Mouse (Mus musculus) hindbrain, postnatal 0 days (tissue): Measurements from ENCODE around the gene Krt8. TPM values are rescaled to one million over a fixed set of nuclear protein-coding genes. Genes with fewer than 3 reads are reported as not detected.

Experiments used
- ATAC-seq: fragments of 200-750 bp; cut with Nextera tagmentation; 2 replicates; pipeline ENCODE4 v1.8.0; 2017; ENCODE audit warnings: mild to moderate bottlenecking, moderate TSS enrichment, moderate library complexity
- DNase-seq: peaks from one replicate; pipeline ENCODE4 v3.0.0-alpha.2; 2015; ENCODE audit warnings: low spot score
- H3K27ac ChIP-seq: fragments of 300-500 bp; sonication (generic); 2 replicates; pipeline ENCODE4 v1.5.1; 2014; ENCODE audit warnings: mild to moderate bottlenecking
- H3K27me3 ChIP-seq: fragments of 300-500 bp; sonication (generic); 2 replicates; pipeline ENCODE4 v1.6.1; 2014; ENCODE audit warnings: low read length, mixed read lengths; ENCODE audit not compliant: insufficient read depth
- H3K36me3 ChIP-seq: fragments of 300-500 bp; sonication (generic); 2 replicates; pipeline ENCODE4 v1.6.1; 2014; ENCODE audit warnings: low read length, mixed read lengths; ENCODE audit not compliant: insufficient read depth
- H3K4me1 ChIP-seq: fragments of 300-500 bp; sonication (generic); 2 replicates; pipeline ENCODE4 v1.6.1; 2014; ENCODE audit warnings: antibody characterized with exemption, low read length, mixed read lengths; ENCODE audit not compliant: insufficient read depth
- H3K4me2 ChIP-seq: fragments of 300-500 bp; sonication (generic); 2 replicates; pipeline ENCODE4 v1.6.1; 2014; ENCODE audit warnings: low read depth, mild to moderate bottlenecking, low read length, moderate library complexity, mixed read lengths
- H3K4me3 ChIP-seq: fragments of 300-500 bp; sonication (generic); 2 replicates; pipeline ENCODE4 v1.5.1; 2014; ENCODE audit warnings: low read length
- H3K9ac ChIP-seq: fragments of 300-500 bp; sonication (generic); replicated peaks from 2 replicates; pipeline ENCODE4 v1.6.1; 2014; ENCODE audit warnings: mild to moderate bottlenecking, low read length, moderate library complexity, mixed read lengths
- H3K9me3 ChIP-seq: fragments of 300-500 bp; sonication (generic); 2 replicates; pipeline ENCODE4 v1.6.1; 2016; ENCODE audit warnings: low read length, mixed read lengths
- CTCF ChIP-seq: IDR thresholded peaks from 2 replicates; pipeline ENCODE4 v1.5.1; 2016; ENCODE audit warnings: antibody characterized with exemption, control low read depth, low read depth
- WGBS: fragments of 180-500 bp; shearing (Covaris S2); extraction: QIAGEN DNeasy Blood & Tissue Kit; methylation state at CpG from one replicate; pipeline ENCODE4 v1.1.7; 2014; 5-methylcytosine and 5-hydroxymethylcytosine counted together
- polyA plus RNA-seq: library from polyadenylated mRNA; unstranded; fragments of >200 nt; fragmentation: Nextera tagmentation; extraction: Ambion mirVana; gene quantifications from 2 replicates; pipeline ENCODE4 v1.2.1, GENCODE M21; 2015
- total RNA-seq: library from RNA; depleted of rRNA; stranded (reverse); fragments of >200 nt; gene quantifications from 2 replicates; pipeline ENCODE4 v1.2.3, GENCODE M21; 2014

Krt8 gene
- total and polyA plus RNA-seq, 2 experiments from 2014 or later = 2.6 to 5.4 TPM

DNA sequence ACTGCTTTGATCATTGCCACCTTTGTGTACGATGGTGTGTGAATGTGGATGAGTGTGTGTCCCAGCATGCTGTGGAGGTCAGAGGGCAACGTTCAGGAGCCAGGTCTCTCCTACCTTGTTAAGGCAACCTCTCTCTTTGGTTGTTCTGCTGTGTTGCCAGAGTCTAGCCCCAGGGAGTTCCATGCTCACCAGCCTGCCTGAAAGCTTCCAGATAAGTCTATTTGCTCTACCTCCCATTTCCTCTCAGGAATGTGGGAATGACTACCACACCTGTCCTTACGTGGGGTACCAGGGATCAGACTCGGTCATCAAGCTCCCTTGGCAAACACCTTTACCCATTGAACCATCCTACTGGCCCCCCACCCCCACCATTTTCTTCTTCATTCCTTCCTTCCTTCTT is 36.0 kb upstream of the Krt8 start:
- Histone ChIP-seq H3K9ac (no peak overlapping the region), H3K9me3 (no peaks in the 10 kb centered on the region), H3K4me1 (no peaks in the 10 kb centered on the region), H3K27me3 (no peaks in the 10 kb centered on the region), H3K4me2 (no peak overlapping the region), H3K36me3 (no peaks in the 10 kb centered on the region), H3K27ac (no peak overlapping the region), H3K4me3 (no peak overlapping the region)
- DNase-seq (no peak), ATAC-seq (no peak)
- WGBS = 79% methylated on average over 4 of the region's 4 CpGs
- TF ChIP-seq CTCF = no peak

DNA sequence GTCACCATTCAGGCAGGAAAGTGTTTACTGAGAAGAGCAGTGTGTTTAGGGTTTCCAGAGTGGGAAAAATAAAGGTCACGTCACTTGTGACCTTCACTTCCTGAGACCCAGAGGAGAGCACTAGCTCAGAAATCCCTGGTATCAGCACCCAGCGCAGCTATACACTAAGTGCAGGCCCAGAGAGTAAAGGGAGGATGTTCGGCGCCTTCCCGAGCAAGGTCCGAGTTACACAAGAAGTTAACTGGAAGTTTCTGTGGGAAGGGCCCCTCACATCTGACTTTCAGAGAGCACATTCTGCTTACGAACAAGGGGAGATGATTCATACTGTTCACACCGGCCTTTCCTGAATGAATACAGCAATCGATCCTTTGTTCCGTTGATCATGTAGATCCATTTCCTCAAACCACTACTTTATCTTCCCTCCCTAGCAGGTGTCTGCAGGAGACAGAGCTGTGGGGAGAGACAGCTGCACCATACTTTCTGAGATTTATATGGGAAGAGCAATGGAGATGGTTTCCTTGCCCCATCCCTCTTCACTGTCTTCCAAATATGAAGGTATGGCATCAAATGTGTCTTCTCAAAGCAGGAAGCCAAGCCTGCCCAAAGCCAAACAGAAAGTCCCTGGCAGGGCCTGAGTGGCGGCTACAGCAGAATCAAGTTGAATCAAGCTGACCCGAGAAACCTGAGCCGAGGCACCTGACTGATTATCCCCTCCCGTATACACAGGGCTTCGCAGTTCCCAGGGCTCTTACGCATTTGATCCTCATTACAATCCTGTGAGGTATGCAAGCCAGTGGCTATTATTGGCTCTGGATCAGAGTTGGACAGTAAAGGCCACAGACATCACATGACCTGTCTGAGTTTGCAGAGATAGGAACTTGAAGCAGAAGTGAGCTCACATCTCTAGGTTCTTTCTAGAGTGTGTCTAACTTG is 30.1 kb upstream of the Krt8 start:
- WGBS = 72% methylated on average over 16 of the region's 16 CpGs
- H3K4me2 ChIP-seq = no peak overlapping the region
- H3K9ac ChIP-seq = no peak overlapping the region

GRCm38 (mm10) chr15:102028040-102028439 is 23.8 kb upstream of the Krt8 start, which contains the start of gene Krt18:
TSS of gene Krt18 (plus strand) at chr15:102028180.
- Histone ChIP-seq H3K4me3 (peak within 1 kb of the TSS; percentile 18), H3K4me2 (peak within 1 kb of the TSS; percentile 45), H3K9me3 (no peaks in the 10 kb centered on the region), H3K27me3 (peaks cover 16% of the 10 kb centered on the region; the same call in 1 of the 2 replicates), H3K4me1 (peaks cover 9% of the 10 kb centered on the region; the same call in 1 of the 2 replicates), H3K27ac (no peak within 1 kb of the TSS), H3K9ac (no peak within 1 kb of the TSS), H3K36me3 (no peaks in the 10 kb centered on the region)
- ATAC-seq (no peak), DNase-seq (no peak)
- WGBS = 3% methylated on average over 28 of the region's 28 CpGs
- no peak for TF ChIP-seq CTCF

More for the DNA sequence above, 30.1 kb upstream of the Krt8 start:
- no peaks in the 10 kb centered on the region for H3K9me3 ChIP-seq
- ATAC-seq = no peak
- H3K4me3 ChIP-seq = no peak overlapping the region
- H3K27me3 ChIP-seq = no peaks in the 10 kb centered on the region
- DNase-seq = no peak
- no peak overlapping the region for H3K27ac ChIP-seq
- H3K4me1 ChIP-seq = no peaks in the 10 kb centered on the region
- no peak for TF ChIP-seq CTCF
- no peaks in the 10 kb centered on the region for H3K36me3 ChIP-seq

DNA sequence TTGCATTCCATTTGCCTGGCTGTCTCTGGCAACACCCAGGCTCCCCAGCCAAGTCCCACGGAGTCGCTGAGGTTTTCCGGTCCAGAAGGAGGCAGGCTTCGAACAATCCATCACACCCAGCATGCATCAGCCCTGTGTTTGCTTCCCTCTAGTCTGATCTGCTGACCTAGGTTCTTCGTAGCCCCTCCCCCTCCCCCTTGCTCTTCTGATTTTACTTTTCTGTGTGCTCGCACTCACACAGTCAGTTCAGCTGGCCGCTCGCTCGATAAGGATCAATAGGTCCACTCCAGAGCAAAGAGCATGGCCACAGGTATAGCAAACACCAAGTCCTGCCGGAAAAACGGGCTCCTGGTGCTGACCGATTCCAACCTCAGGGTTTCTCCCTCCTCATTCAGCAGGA is 22.1 kb upstream of the Krt8 start:
- no peak for TF ChIP-seq CTCF
- H3K4me1 ChIP-seq = peaks cover 9% of the 10 kb centered on the region; the same call in 1 of the 2 replicates
- H3K36me3 ChIP-seq = no peaks in the 10 kb centered on the region
- H3K9ac ChIP-seq = no peak overlapping the region
- H3K4me3 ChIP-seq = no peak overlapping the region
- WGBS = 14% methylated on average over 12 of the region's 12 CpGs
- no peaks in the 10 kb centered on the region for H3K9me3 ChIP-seq
- 0 out of 2 replicates have a peak overlapping the region, but pooled peaks have one; percentile 19 for H3K4me2 ChIP-seq
- DNase-seq (no peak), ATAC-seq (no peak)
- H3K27me3 ChIP-seq = peaks cover 16% of the 10 kb centered on the region; the same call in 1 of the 2 replicates
- no peak overlapping the region for H3K27ac ChIP-seq

DNA sequence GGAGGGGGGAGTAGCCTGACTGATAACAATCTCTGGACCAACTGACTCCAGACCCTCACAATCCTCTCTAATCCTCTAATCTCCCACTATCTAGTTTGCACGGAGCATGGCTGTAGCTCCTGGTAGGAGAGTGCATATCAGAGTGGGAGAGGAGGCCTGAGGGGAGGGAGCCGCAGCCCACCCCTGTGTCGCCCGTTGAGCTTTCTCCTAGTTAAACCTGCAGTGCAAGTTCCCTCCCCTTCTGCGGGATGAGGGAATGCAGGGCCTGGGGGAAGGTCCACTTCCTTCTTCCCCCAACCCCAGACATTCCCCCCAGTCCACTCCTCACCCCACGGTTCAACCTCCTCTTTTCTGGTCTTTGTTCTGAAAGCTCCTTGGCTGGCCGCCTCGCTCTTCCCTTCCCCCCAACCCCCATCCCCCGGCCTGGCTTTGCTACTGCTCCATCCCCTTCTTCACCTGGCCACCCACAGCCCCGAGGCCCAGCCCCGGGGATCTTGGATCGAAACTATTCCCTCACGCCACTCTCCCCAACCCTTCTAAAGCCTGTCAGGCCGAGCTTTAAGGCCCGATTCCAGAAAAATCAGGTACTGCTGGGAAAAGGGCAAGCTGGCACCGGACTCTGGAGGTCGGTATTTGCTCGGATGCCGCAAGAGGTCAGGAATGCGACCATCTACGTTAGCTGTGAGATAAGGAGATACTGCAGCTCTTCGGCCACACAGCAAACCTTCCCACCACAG is 21.0 kb upstream of the Krt8 start:
- TF ChIP-seq CTCF = no peak
- no peaks in the 10 kb centered on the region for H3K9me3 ChIP-seq
- 18% methylated on average over 22 of the region's 22 CpGs for WGBS
- ATAC-seq (no peak), DNase-seq (no peak)
- peaks cover 16% of the 10 kb centered on the region; the same call in 1 of the 2 replicates for H3K27me3 ChIP-seq
- H3K9ac ChIP-seq = no peak overlapping the region
- no peak overlapping the region for H3K4me3 ChIP-seq
- H3K4me2 ChIP-seq = peak overlapping the region; percentile 19
- H3K36me3 ChIP-seq = no peaks in the 10 kb centered on the region
- H3K27ac ChIP-seq = no peak overlapping the region
- H3K4me1 ChIP-seq = peaks cover 9% of the 10 kb centered on the region; the same call in 1 of the 2 replicates

DNA sequence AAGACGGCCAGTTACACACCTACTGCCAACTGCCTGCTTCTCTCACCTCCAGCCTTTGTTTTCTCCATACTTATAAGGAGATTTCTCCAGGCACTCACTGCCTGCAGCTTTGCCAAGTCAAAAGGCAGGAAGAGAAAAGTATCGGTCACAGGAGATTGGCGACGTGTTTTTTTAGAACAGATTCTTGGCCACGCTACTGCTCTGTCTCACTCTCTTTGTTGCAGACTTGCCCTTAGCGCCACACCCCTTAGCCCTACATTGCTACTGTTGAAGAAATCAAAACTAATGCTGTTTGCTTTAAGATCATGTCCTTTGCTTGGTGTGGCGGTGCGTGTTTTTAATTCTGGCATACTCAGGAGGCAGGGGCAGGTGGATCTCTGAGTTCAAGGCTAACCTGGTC is 19.6 kb upstream of the Krt8 start:
- 67% methylated on average over 8 of the region's 8 CpGs for WGBS
- H3K4me1 ChIP-seq = peaks cover 9% of the 10 kb centered on the region; the same call in 1 of the 2 replicates
- H3K9ac ChIP-seq = no peak overlapping the region
- TF ChIP-seq CTCF = no peak
- no peaks in the 10 kb centered on the region for H3K9me3 ChIP-seq
- no peak for DNase-seq
- no peak overlapping the region for H3K4me2 ChIP-seq
- H3K4me3 ChIP-seq = no peak overlapping the region
- no peaks in the 10 kb centered on the region for H3K36me3 ChIP-seq
- H3K27ac ChIP-seq = no peak overlapping the region
- no peak for ATAC-seq
- peaks cover 16% of the 10 kb centered on the region; the same call in 1 of the 2 replicates for H3K27me3 ChIP-seq
